Mouse (Mus musculus): ENCODE measurements around the gene Glrb. TPM values are rescaled to one million over a fixed set of nuclear protein-coding genes. Genes with fewer than 3 reads are reported as not detected.

The Glrb gene
- polyA plus RNA-seq, 1 experiment, result 278 TPM

DNA sequence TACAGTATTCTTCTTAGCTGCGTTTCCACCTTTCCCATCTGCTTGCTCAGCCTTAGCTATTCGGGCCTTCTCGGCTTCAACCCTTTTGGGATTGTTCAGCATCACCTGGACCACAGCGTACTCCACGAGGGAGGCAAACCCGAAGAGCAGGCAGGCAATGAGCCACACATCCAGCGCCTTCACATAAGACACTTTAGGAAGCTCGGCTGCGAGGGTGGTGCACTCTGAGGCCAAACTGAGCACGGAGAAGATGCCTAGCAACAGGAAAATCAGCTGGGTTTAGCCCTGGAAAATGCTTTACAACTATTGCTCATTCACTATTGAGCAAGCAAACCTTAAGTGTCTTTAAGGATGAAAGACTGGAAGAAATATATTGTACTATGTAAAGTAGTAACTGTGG lies 62.5 kb downstream of the Glrb start:
- no peaks in the 10 kb centered on the region for H3K4me1 ChIP-seq (ENCODE audit: control insufficient read depth, insufficient read depth, low read length)
- WGBS, result 72% methylated on average over 10 of the region's 10 CpGs
- no peak overlapping the region for H3K27ac ChIP-seq (ENCODE audit: insufficient read depth, low read depth, low read length)
- TF ChIP-seq POLR2A (IDR thresholded peaks at IDR 0.05; ENCODE audit: insufficient read depth, low read depth, low read length) (no peak), CTCF (IDR thresholded peaks at IDR 0.05; ENCODE audit: insufficient read depth, low read depth, low read length) (no peak)
- H3K4me3 ChIP-seq (ENCODE audit: insufficient read depth, low read depth, low read length), result no peak overlapping the region

DNA sequence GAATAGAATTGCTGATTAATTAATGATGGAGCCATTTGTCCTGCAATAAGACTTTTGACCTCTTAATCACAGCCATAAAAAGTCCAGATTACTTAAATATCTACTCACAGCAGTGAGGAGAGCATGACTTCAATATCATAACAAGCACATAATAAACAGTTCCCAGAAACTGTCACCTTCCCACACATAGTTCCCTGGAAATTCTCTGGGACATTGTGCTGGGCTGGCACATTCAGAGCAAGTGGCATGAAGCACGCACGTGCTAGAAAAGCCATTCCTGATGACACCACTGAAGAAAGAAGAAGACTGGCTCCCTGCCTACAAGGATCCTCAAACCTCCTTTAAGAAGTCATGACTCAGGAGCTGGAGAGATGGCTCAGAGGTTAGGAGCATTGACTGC lies 67.8 kb downstream of the Glrb start:
- Histone ChIP-seq H3K27ac (ENCODE audit: insufficient read depth, low read depth, low read length) (no peak overlapping the region), H3K4me3 (ENCODE audit: insufficient read depth, low read depth, low read length) (no peak overlapping the region), H3K4me1 (ENCODE audit: control insufficient read depth, insufficient read depth, low read length) (no peaks in the 10 kb centered on the region)
- 45% methylated on average over 2 of the region's 2 CpGs for WGBS
- no peak for TF ChIP-seq CTCF (IDR thresholded peaks at IDR 0.05; ENCODE audit: insufficient read depth, low read depth, low read length)
- TF ChIP-seq POLR2A (IDR thresholded peaks at IDR 0.05; ENCODE audit: insufficient read depth, low read depth, low read length), result no peak

DNA sequence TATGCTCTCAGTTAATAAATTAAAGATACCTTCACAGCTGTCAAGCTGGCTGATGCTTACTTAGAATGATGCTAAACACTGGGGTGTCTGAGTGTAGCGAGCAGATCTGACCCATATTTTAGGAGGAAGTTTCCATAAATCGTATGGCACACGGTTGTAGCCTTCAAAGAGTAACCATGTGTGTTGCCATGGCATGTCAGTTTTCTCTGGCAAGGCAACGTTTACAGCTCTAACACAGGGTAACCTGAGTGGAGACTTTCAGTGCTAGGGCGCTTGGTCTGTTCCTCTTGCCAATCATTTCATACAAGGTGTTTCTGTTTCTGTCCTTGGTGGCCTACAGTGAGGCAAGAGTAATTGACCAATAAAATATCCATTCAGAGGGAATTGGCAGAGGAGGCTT lies 73.6 kb downstream of the Glrb start:
- 83% methylated on average over 5 of the region's 5 CpGs for WGBS
- H3K4me1 ChIP-seq (ENCODE audit: control insufficient read depth, insufficient read depth, low read length), result no peaks in the 10 kb centered on the region
- no peak overlapping the region for H3K27ac ChIP-seq (ENCODE audit: insufficient read depth, low read depth, low read length)
- TF ChIP-seq CTCF (IDR thresholded peaks at IDR 0.05; ENCODE audit: insufficient read depth, low read depth, low read length) (no peak), POLR2A (IDR thresholded peaks at IDR 0.05; ENCODE audit: insufficient read depth, low read depth, low read length) (no peak)
- H3K4me3 ChIP-seq (ENCODE audit: insufficient read depth, low read depth, low read length), result no peak overlapping the region

DNA sequence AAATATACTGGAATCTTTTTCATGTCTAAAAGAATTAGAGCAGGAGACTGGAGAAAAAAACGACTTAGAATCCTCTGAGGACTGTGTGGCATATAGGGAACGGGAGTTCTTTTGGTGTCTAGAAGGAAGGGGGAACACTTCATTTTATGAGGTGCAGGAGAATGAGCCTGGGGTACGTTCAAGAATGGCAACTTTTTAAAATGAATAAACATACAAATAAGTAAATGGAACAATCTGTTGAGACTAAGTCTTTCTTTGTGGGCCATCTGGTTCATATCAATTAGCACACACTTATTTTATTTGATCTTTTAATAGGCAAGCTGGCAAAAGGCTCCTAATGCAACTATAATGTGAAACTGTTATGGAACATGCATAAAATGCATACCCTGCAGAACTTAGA lies 75.9 kb downstream of the Glrb start:
- no peak for TF ChIP-seq POLR2A (IDR thresholded peaks at IDR 0.05; ENCODE audit: insufficient read depth, low read depth, low read length)
- TF ChIP-seq CTCF (IDR thresholded peaks at IDR 0.05; ENCODE audit: insufficient read depth, low read depth, low read length), result no peak
- Histone ChIP-seq H3K4me3 (ENCODE audit: insufficient read depth, low read depth, low read length) (no peak overlapping the region), H3K27ac (ENCODE audit: insufficient read depth, low read depth, low read length) (no peak overlapping the region), H3K4me1 (ENCODE audit: control insufficient read depth, insufficient read depth, low read length) (no peaks in the 10 kb centered on the region)
- 58% methylated on average over 3 of the region's 3 CpGs for WGBS

DNA sequence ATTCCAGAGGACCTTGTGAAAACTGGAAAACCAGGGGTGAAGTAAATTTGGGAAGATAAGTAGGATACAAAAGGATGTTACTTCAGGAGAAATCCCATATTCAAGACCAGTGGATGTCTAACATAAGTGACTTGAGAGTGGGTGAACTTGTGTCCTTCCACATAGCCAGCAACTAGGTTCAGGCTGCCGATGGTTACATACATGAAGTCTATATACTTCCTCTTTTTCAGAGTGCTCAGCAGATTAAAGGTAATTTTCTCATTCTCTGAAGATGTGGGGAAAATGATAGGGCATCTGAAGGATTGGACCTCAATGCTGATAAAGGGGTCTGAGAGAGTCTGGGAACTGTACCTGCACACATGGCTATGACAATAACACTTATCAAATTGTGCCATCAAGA lies 89.5 kb downstream of the Glrb start:
- WGBS, result 95% methylated on average over 1 of the region's 1 CpGs

DNA sequence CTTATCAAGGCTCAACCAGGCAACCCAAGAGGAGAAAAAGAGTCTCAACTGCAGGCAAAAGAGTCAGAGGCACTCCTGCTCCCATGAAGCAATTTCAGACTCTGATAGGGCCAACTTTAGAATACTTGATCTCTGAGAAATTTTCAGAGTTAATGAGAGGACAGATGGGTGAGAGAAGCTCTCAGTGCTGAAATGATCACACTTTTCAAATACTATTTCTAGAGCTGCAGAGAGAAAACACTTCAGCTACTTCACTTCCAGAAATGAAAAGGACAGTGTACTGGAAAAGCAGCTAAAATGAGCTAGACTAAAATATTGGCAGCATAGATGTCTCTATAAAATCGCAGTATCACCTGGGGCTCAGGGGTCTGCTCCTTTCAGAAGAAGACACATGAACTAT lies 94.8 kb downstream of the Glrb start:
- Histone ChIP-seq H3K4me3 (ENCODE audit: insufficient read depth, low read depth, low read length) (no peak overlapping the region), H3K4me1 (ENCODE audit: control insufficient read depth, insufficient read depth, low read length) (no peaks in the 10 kb centered on the region), H3K27ac (ENCODE audit: insufficient read depth, low read depth, low read length) (no peak overlapping the region)
- TF ChIP-seq CTCF (IDR thresholded peaks at IDR 0.05; ENCODE audit: insufficient read depth, low read depth, low read length), result no peak
- TF ChIP-seq POLR2A (IDR thresholded peaks at IDR 0.05; ENCODE audit: insufficient read depth, low read depth, low read length), result no peak
- WGBS, result 87% methylated on average over 1 of the region's 1 CpGs

More for the DNA sequence above, 89.5 kb downstream of the Glrb start:
- H3K27ac ChIP-seq (ENCODE audit: insufficient read depth, low read depth, low read length), result no peak overlapping the region
- no peaks in the 10 kb centered on the region for H3K4me1 ChIP-seq (ENCODE audit: control insufficient read depth, insufficient read depth, low read length)
- no peak for TF ChIP-seq POLR2A (IDR thresholded peaks at IDR 0.05; ENCODE audit: insufficient read depth, low read depth, low read length)
- no peak for TF ChIP-seq CTCF (IDR thresholded peaks at IDR 0.05; ENCODE audit: insufficient read depth, low read depth, low read length)
- H3K4me3 ChIP-seq (ENCODE audit: insufficient read depth, low read depth, low read length), result no peak overlapping the region

- TF ChIP-seq POLR2A (IDR thresholded peaks at IDR 0.05; ENCODE audit: insufficient read depth, low read depth, low read length) (no peak), CTCF (IDR thresholded peaks at IDR 0.05; ENCODE audit: insufficient read depth, low read depth, low read length) (no peak)
- no peak overlapping the region for H3K4me3 ChIP-seq (ENCODE audit: insufficient read depth, low read depth, low read length)
- H3K27ac ChIP-seq (ENCODE audit: insufficient read depth, low read depth, low read length), result no peak overlapping the region
- no peaks in the 10 kb centered on the region for H3K4me1 ChIP-seq (ENCODE audit: control insufficient read depth, insufficient read depth, low read length)
These were observed 99.7 kb downstream of the Glrb start for GRCm38 (mm10) chr3:80813734-80814133.

DNA sequence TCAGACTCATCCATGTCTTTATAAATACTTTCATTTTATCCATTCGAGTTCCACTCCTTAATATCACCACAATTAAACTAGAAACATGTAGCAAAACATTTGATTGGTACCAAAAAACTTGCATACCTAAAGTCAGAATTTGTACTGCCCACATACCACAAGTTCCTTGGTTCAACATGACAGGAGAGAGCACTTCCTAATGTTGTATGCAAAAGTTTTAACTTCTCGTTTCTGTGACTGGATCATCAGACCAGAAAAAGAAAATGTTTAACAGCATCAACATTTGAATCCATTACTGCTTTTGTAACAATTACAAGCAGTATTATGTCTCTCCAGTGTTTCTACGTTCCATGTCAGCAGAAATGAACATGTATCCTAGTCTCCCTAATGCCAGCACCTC lies 101.2 kb downstream of the Glrb start:
- H3K4me3 ChIP-seq (ENCODE audit: insufficient read depth, low read depth, low read length), result no peak overlapping the region
- TF ChIP-seq POLR2A (IDR thresholded peaks at IDR 0.05; ENCODE audit: insufficient read depth, low read depth, low read length) (no peak), CTCF (IDR thresholded peaks at IDR 0.05; ENCODE audit: insufficient read depth, low read depth, low read length) (no peak)
- H3K4me1 ChIP-seq (ENCODE audit: control insufficient read depth, insufficient read depth, low read length), result no peaks in the 10 kb centered on the region
- 78% methylated on average over 3 of the region's 3 CpGs for WGBS
- H3K27ac ChIP-seq (ENCODE audit: insufficient read depth, low read depth, low read length), result no peak overlapping the region

GRCm38 (mm10) chr3:80805327-80805726 lies 108.1 kb downstream of the Glrb start:
- H3K27ac ChIP-seq (ENCODE audit: insufficient read depth, low read depth, low read length), result no peak overlapping the region
- no peak for TF ChIP-seq POLR2A (IDR thresholded peaks at IDR 0.05; ENCODE audit: insufficient read depth, low read depth, low read length)
- TF ChIP-seq CTCF (IDR thresholded peaks at IDR 0.05; ENCODE audit: insufficient read depth, low read depth, low read length), result no peak
- no peaks in the 10 kb centered on the region for H3K4me1 ChIP-seq (ENCODE audit: control insufficient read depth, insufficient read depth, low read length)
- no peak overlapping the region for H3K4me3 ChIP-seq (ENCODE audit: insufficient read depth, low read depth, low read length)
- WGBS, result 20% methylated on average over 1 of the region's 1 CpGs

- Histone ChIP-seq H3K4me1 (ENCODE audit: control insufficient read depth, insufficient read depth, low read length) (no peaks in the 10 kb centered on the region), H3K27ac (ENCODE audit: insufficient read depth, low read depth, low read length) (no peak overlapping the region), H3K4me3 (ENCODE audit: insufficient read depth, low read depth, low read length) (no peak overlapping the region)
- TF ChIP-seq CTCF (IDR thresholded peaks at IDR 0.05; ENCODE audit: insufficient read depth, low read depth, low read length), result no peak
- no peak for TF ChIP-seq POLR2A (IDR thresholded peaks at IDR 0.05; ENCODE audit: insufficient read depth, low read depth, low read length)
- WGBS, result 57% methylated on average over 1 of the region's 1 CpGs
These were observed 109.6 kb downstream of the Glrb start for GRCm38 (mm10) chr3:80803811-80804210.
